11 mouse cellular contexts compared by ENCODE assay signal in genomic region chr5:9623095-9623459, GRCm38 (mm10).
DNase-seq lines count a peak whose midpoint lies in the region; ATAC-seq and TF ChIP-seq lines count a peak whose summit lies in the region.
"Had no signal": no experiment of that assay in that cellular context is flagged by ENCODE, and none has a peak within 500 bp of the region (broad histone marks: within the 10 kb centered on the region; RNA-seq: fewer than 3 reads in every experiment).

No protein-coding gene starts in this region.

- H3K4me2 ChIP-seq in forebrain, postnatal 0 days (ENCODE audit: low read depth), result no peak overlapping the region
- H3K4me2 ChIP-seq in midbrain, embryonic 14.5 days (ENCODE audit: low read length), result no peak overlapping the region
- no peak overlapping the region for H3K4me2 ChIP-seq in intestine, embryonic 15.5 days (replicated peaks)

- DNase-seq in embryo, embryonic 10 days (ENCODE audit: low spot score), result peak; percentile 21
- no peak for DNase-seq in embryo, embryonic 9.5 days (ENCODE audit: extremely low spot score)
- DNase-seq in brain, embryonic 14.5 days (ENCODE audit: low read depth), result peak; percentile 83
- peak; percentile 20 for DNase-seq in forebrain, postnatal 0 days
- DNase-seq in midbrain, embryonic 14.5 days, result peak; percentile 46
- DNase-seq in urinary bladder, postnatal 25 days (ENCODE audit: low spot score), result no peak
- DNase-seq in thymus, postnatal 25 days, result no peak
- DNase-seq: heart, adult 11 months; lung, adult 2 months had no signal

- peak; percentile 63 for ATAC-seq in forebrain, postnatal 0 days
- no peak for ATAC-seq in midbrain, embryonic 14.5 days (ENCODE audit: low FRiP score, low TSS enrichment)
- ATAC-seq in intestine, embryonic 15.5 days, result no peak

- TF ChIP-seq CTCF in brain, embryonic 14.5 days (IDR thresholded peaks at IDR 0.05; ENCODE audit: borderline replicate concordance, extremely low read depth, insufficient read depth, insufficient read length), result no peak
- no peak for TF ChIP-seq CTCF in forebrain, postnatal 0 days (IDR thresholded peaks at IDR 0.05; ENCODE audit: low read depth)

- H3K27me3 ChIP-seq in forebrain, postnatal 0 days (ENCODE audit: insufficient read depth, low read length), result no peaks in the 10 kb centered on the region
- H3K27me3 ChIP-seq in midbrain, embryonic 14.5 days (ENCODE audit: control insufficient read depth, insufficient read depth, low read length), result no peaks in the 10 kb centered on the region
- H3K27me3 ChIP-seq in intestine, embryonic 15.5 days (replicated peaks), result no peaks in the 10 kb centered on the region

- TF ChIP-seq POLR2A in brain, embryonic 14.5 days (IDR thresholded peaks at IDR 0.05; ENCODE audit: borderline replicate concordance, extremely low read depth, insufficient read depth, insufficient read length, poor library complexity, severe bottlenecking), result no peak

- 3% methylated on average over 4 of the region's 4 CpGs for WGBS in forebrain, postnatal 0 days
- 4% methylated on average over 4 of the region's 4 CpGs for WGBS in midbrain, embryonic 14.5 days
- WGBS in intestine, embryonic 15.5 days, result 19% methylated on average over 4 of the region's 4 CpGs

- H3K4me1 ChIP-seq in forebrain, postnatal 0 days (ENCODE audit: insufficient read depth), result 0 out of 2 replicates have a peak, but pooled peaks cover 3% of the 10 kb centered on the region
- no peaks in the 10 kb centered on the region for H3K4me1 ChIP-seq in midbrain, embryonic 14.5 days (ENCODE audit: control insufficient read depth, insufficient read depth, low read length)
- no peaks in the 10 kb centered on the region for H3K4me1 ChIP-seq in intestine, embryonic 15.5 days (replicated peaks)

- H3K27ac ChIP-seq in forebrain, postnatal 0 days (ENCODE audit: low read depth, low read length), result peak overlapping the region; percentile 50; the same call in 1 of the 2 replicates
- H3K27ac ChIP-seq in midbrain, embryonic 14.5 days (replicated peaks; ENCODE audit: low read depth, low read length), result no peak overlapping the region
- no peak overlapping the region for H3K27ac ChIP-seq in intestine, embryonic 15.5 days

- no peak overlapping the region for H3K4me3 ChIP-seq in forebrain, postnatal 0 days (ENCODE audit: low read depth, low read length)
- no peak overlapping the region for H3K4me3 ChIP-seq in midbrain, embryonic 14.5 days (replicated peaks; ENCODE audit: low read depth, low read length)
- no peak overlapping the region for H3K4me3 ChIP-seq in intestine, embryonic 15.5 days (replicated peaks)
- H3K4me3 ChIP-seq: myocyte had no signal

- no peaks in the 10 kb centered on the region for H3K36me3 ChIP-seq in forebrain, postnatal 0 days (ENCODE audit: insufficient read depth)
- no peaks in the 10 kb centered on the region for H3K36me3 ChIP-seq in midbrain, embryonic 14.5 days (ENCODE audit: control insufficient read depth, insufficient read depth, low read length)
- no peaks in the 10 kb centered on the region for H3K36me3 ChIP-seq in intestine, embryonic 15.5 days

- no peaks in the 10 kb centered on the region for H3K9me3 ChIP-seq in forebrain, postnatal 0 days (ENCODE audit: low read length)
- H3K9me3 ChIP-seq in midbrain, embryonic 14.5 days (ENCODE audit: control insufficient read depth, low read length), result no peaks in the 10 kb centered on the region
- H3K9me3 ChIP-seq in intestine, embryonic 15.5 days, result no peaks in the 10 kb centered on the region

- no peak overlapping the region for H3K9ac ChIP-seq in forebrain, postnatal 0 days
- H3K9ac ChIP-seq in midbrain, embryonic 14.5 days (replicated peaks; ENCODE audit: low read length), result no peak overlapping the region
- H3K9ac ChIP-seq in intestine, embryonic 15.5 days, result no peak overlapping the region

Comparison
In these comparisons a context has a peak if more than half of its experiments do, and no peak if none do; other contexts are left out.
1. DNase-seq: peak in embryo, embryonic 10 days (single experiment), brain, embryonic 14.5 days (single experiment), forebrain, postnatal 0 days (single experiment) and midbrain, embryonic 14.5 days (single experiment); none in embryo, embryonic 9.5 days (single experiment), urinary bladder, postnatal 25 days (single experiment) and thymus, postnatal 25 days (single experiment).